Mouse (Mus musculus) lung, embryonic 16.5 days (tissue): ENCODE data around the gene Art2b. TPM values are rescaled to one million over a fixed set of nuclear protein-coding genes. Genes with fewer than 3 reads are reported as not detected.
"Not testable (repeated sequence)": the region's sequence is repeated elsewhere in the genome, so short reads cannot be mapped to it uniquely, and the experiment has no call there.

ENCODE experiments used
- ATAC-seq: fragments of 200-750 bp; cut with Nextera tagmentation; 2 replicates; pipeline ENCODE4 v1.8.0; 2017; ENCODE audit warnings: low read depth, mild to moderate bottlenecking, moderate library complexity
- H3K27ac ChIP-seq: fragments of 300-500 bp; sonication (generic); 2 replicates; pipeline ENCODE4 v1.5.1; 2014; ENCODE audit warnings: mild to moderate bottlenecking, control low read depth, low read length
- H3K27me3 ChIP-seq: fragments of 300-500 bp; sonication (generic); 2 replicates; pipeline ENCODE4 v1.6.1; 2014; ENCODE audit warnings: low read depth, low read length, mixed read lengths; ENCODE audit not compliant: control insufficient read depth, insufficient read depth
- H3K36me3 ChIP-seq: fragments of 300-500 bp; sonication (generic); 2 replicates; pipeline ENCODE4 v1.6.1; 2014; ENCODE audit warnings: low read length; ENCODE audit not compliant: control insufficient read depth, insufficient read depth
- H3K4me1 ChIP-seq: fragments of 300-500 bp; sonication (generic); replicated peaks from 2 replicates; pipeline ENCODE4 v1.6.1; 2014; ENCODE audit warnings: low read length, mixed read lengths; ENCODE audit not compliant: control insufficient read depth, insufficient read depth
- H3K4me2 ChIP-seq: fragments of 300-500 bp; sonication (generic); 2 replicates; pipeline ENCODE4 v1.6.1; 2014; ENCODE audit warnings: low read depth, low read length, control low read depth
- H3K4me3 ChIP-seq: fragments of 300-500 bp; sonication (generic); 2 replicates; pipeline ENCODE4 v1.5.1; 2014; ENCODE audit warnings: mild to moderate bottlenecking, low read length, control low read depth
- H3K9ac ChIP-seq: fragments of 300-500 bp; sonication (generic); 2 replicates; pipeline ENCODE4 v1.6.1; 2014; ENCODE audit warnings: low read length, control low read depth
- H3K9me3 ChIP-seq: fragments of 300-500 bp; sonication (generic); 2 replicates; pipeline ENCODE4 v1.6.1; 2016; ENCODE audit warnings: low read length; ENCODE audit not compliant: control insufficient read depth
- WGBS: fragments of 180-500 bp; shearing (Covaris S2); extraction: QIAGEN DNeasy Blood & Tissue Kit; methylation state at CpG from one replicate; pipeline ENCODE4 v1.1.7; 2014; 5-methylcytosine and 5-hydroxymethylcytosine counted together
- polyA plus RNA-seq: library from polyadenylated mRNA; unstranded; fragments of >200 nt; fragmentation: Nextera tagmentation; extraction: Ambion mirVana; gene quantifications from 2 replicates; pipeline ENCODE4 v1.2.1, GENCODE M21; 2015

The Art2b gene
- polyA plus RNA-seq, 1 experiment from 2014 or later: not detected

- H3K27ac ChIP-seq: no peak overlapping the region
- no peak for ATAC-seq
- H3K27me3 ChIP-seq: no peaks in the 10 kb centered on the region
- H3K4me2 ChIP-seq: no peak overlapping the region
- WGBS: 65% methylated on average over 10 of the region's 10 CpGs
- H3K36me3 ChIP-seq: no peaks in the 10 kb centered on the region
- H3K4me3 ChIP-seq: no peak overlapping the region
- no peak overlapping the region for H3K9ac ChIP-seq
- H3K4me1 ChIP-seq: no peaks in the 10 kb centered on the region
- H3K9me3 ChIP-seq: no peaks in the 10 kb centered on the region
Measured at GRCm38 (mm10) chr7:101617438-101618165, 32.2 kb upstream of the Art2b start.

GRCm38 (mm10) chr7:101616136-101616835, 30.9 kb upstream of the Art2b start:
- Histone ChIP-seq H3K27me3 (no peaks in the 10 kb centered on the region), H3K9ac (no peak overlapping the region), H3K4me2 (no peak overlapping the region), H3K27ac (no peak overlapping the region), H3K36me3 (no peaks in the 10 kb centered on the region), H3K4me1 (no peaks in the 10 kb centered on the region), H3K4me3 (no peak overlapping the region), H3K9me3 (no peaks in the 10 kb centered on the region)
- WGBS: 60% methylated on average over 6 of the region's 6 CpGs
- ATAC-seq: no peak

GRCm38 (mm10) chr7:101615406-101615805, 30.0 kb upstream of the Art2b start:
- H3K9me3 ChIP-seq: no peaks in the 10 kb centered on the region
- no peak for ATAC-seq
- no peak overlapping the region for H3K9ac ChIP-seq
- no peaks in the 10 kb centered on the region for H3K4me1 ChIP-seq
- WGBS: 65% methylated on average over 7 of the region's 7 CpGs
- no peaks in the 10 kb centered on the region for H3K27me3 ChIP-seq
- H3K36me3 ChIP-seq: no peaks in the 10 kb centered on the region
- no peak overlapping the region for H3K4me2 ChIP-seq
- H3K4me3 ChIP-seq: no peak overlapping the region
- H3K27ac ChIP-seq: no peak overlapping the region

- H3K36me3 ChIP-seq, H3K4me3 ChIP-seq, H3K9me3 ChIP-seq, ATAC-seq, H3K27ac ChIP-seq, H3K9ac ChIP-seq, H3K4me2 ChIP-seq, H3K27me3 ChIP-seq, H3K4me1 ChIP-seq: not testable (repeated sequence)
- 70% methylated on average over 8 of the region's 8 CpGs for WGBS
Measured at GRCm38 (mm10) chr7:101612786-101613527, 27.6 kb upstream of the Art2b start.

GRCm38 (mm10) chr7:101607845-101608244, 22.4 kb upstream of the Art2b start:
- H3K4me1 ChIP-seq: no peaks in the 10 kb centered on the region
- no peaks in the 10 kb centered on the region for H3K27me3 ChIP-seq
- H3K4me2 ChIP-seq: no peak overlapping the region
- H3K36me3 ChIP-seq: no peaks in the 10 kb centered on the region
- H3K9me3 ChIP-seq: no peaks in the 10 kb centered on the region
- no peak overlapping the region for H3K9ac ChIP-seq
- H3K27ac ChIP-seq: no peak overlapping the region
- no peak for ATAC-seq
- no peak overlapping the region for H3K4me3 ChIP-seq
- 60% methylated on average over 6 of the region's 6 CpGs for WGBS

- WGBS: 90% methylated on average over 1 of the region's 1 CpGs
- H3K4me1 ChIP-seq: no peaks in the 10 kb centered on the region
- H3K9me3 ChIP-seq: no peaks in the 10 kb centered on the region
- no peak overlapping the region for H3K9ac ChIP-seq
- H3K4me2 ChIP-seq: no peak overlapping the region
- no peaks in the 10 kb centered on the region for H3K36me3 ChIP-seq
- no peak for ATAC-seq
- H3K4me3 ChIP-seq: no peak overlapping the region
- H3K27me3 ChIP-seq: no peaks in the 10 kb centered on the region
- H3K27ac ChIP-seq: no peak overlapping the region
Measured at GRCm38 (mm10) chr7:101600406-101600805, 15.0 kb upstream of the Art2b start.

GRCm38 (mm10) chr7:101598482-101598881, 13.1 kb upstream of the Art2b start:
- H3K4me2 ChIP-seq: no peak overlapping the region
- H3K4me1 ChIP-seq: no peaks in the 10 kb centered on the region
- H3K27me3 ChIP-seq: no peaks in the 10 kb centered on the region
- no peak for ATAC-seq
- no peaks in the 10 kb centered on the region for H3K9me3 ChIP-seq
- H3K4me3 ChIP-seq: no peak overlapping the region
- H3K27ac ChIP-seq: no peak overlapping the region
- WGBS: 45% methylated on average over 2 of the region's 2 CpGs
- H3K36me3 ChIP-seq: no peaks in the 10 kb centered on the region
- no peak overlapping the region for H3K9ac ChIP-seq

- Histone ChIP-seq H3K4me1 (no peaks in the 10 kb centered on the region), H3K4me3 (no peak overlapping the region), H3K9ac (no peak overlapping the region), H3K9me3 (no peaks in the 10 kb centered on the region), H3K36me3 (no peaks in the 10 kb centered on the region), H3K27ac (no peak overlapping the region), H3K4me2 (no peak overlapping the region), H3K27me3 (no peaks in the 10 kb centered on the region)
- ATAC-seq: no peak
- 75% methylated on average over 2 of the region's 2 CpGs for WGBS
Measured at GRCm38 (mm10) chr7:101594969-101595368, 9.6 kb upstream of the Art2b start.

- H3K9ac ChIP-seq, ATAC-seq, H3K36me3 ChIP-seq, H3K4me3 ChIP-seq, H3K27ac ChIP-seq, H3K9me3 ChIP-seq, H3K4me1 ChIP-seq, H3K4me2 ChIP-seq, H3K27me3 ChIP-seq: not testable (repeated sequence)
- WGBS: 42% methylated on average over 6 of the region's 6 CpGs
Measured at GRCm38 (mm10) chr7:101584271-101584670, 1.1 kb downstream of the Art2b start.
